Mouse (Mus musculus) CD4-positive, CD25-positive, alpha-beta regulatory T cell, adult 4 months (primary cell): ENCODE results near the gene Hoxc6. TPM values are rescaled to one million over a fixed set of nuclear protein-coding genes. Genes with fewer than 3 reads are reported as not detected.

Source experiments
- ATAC-seq: one replicate; pipeline ENCODE4 v1.8.0; 2017
- polyA plus RNA-seq, 2 experiments: library from polyadenylated mRNA; unstranded; fragments of 100-300 nt; shearing (Covaris generic); gene quantifications; one replicate each; pipeline ENCODE4 v1.2.1; 2017

Gene Hoxc6
- polyA plus RNA-seq, 2 experiments from 2014 or later, result not detected

GRCm38 (mm10) chr15:103040601-103041000, 42.5 kb downstream of the Hoxc6 start:
- no peak for ATAC-seq

DNA sequence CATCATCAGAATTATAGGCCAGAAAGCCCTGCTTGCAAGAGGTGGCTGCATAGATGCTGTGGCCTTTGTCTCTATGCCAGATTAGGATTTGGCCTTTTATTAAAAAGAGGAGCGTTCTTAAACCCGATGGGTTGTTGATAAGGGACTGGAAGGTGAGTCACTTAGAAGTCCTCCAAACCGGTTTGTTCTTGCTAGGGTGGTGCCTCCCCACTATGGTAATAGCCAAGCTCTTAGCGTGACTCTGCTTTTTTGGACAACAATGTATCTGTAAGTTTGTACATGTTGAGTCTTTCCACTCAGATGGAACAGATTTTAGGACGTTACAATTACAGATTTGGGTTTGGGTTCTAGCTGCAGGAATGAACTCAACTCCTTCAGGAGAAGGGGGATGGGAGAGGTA, 43.6 kb downstream of the Hoxc6 start:
- ATAC-seq, result no peak

- ATAC-seq, result no peak
These were observed 44.2 kb downstream of the Hoxc6 start for GRCm38 (mm10) chr15:103042209-103042608.

- no peak for ATAC-seq
These were observed 53.6 kb downstream of the Hoxc6 start for GRCm38 (mm10) chr15:103051670-103052069.

- no peak for ATAC-seq
These were observed 55.2 kb downstream of the Hoxc6 start for GRCm38 (mm10) chr15:103053210-103053609.

- no peak for ATAC-seq
These were observed 58.3 kb downstream of the Hoxc6 start for GRCm38 (mm10) chr15:103056396-103056795.

GRCm38 (mm10) chr15:103058715-103059114, 60.7 kb downstream of the Hoxc6 start:
- no peak for ATAC-seq

DNA sequence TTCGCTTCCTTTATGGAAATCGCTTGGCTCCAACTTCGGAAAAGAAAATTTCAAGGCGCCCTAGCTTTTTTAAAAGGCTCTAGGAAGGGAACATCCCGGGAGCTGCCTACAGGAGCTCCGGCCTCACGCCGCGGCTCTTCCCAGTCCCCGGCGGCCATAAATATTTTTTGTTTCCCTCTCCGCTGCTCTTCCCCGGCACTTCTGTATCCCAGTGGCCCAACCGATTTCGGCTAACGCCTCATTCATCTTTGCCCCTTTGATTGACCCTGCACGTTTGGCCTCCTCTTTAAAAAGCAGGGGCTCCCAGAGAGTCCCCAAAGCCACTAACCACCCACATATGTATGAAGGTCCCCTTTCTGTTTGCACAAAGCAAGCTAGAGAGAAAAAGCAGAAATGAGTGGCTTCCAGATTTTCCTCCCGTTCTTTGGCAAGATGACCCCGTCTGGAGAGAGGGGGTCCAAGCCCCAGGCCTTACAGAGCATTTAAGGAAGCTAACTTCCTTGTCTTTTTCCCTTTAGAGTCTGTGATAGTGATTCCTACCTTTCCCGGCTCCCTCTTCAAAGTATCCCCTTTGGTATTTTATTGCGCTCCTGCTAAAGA, 61.4 kb downstream of the Hoxc6 start:
- ATAC-seq, result no peak

DNA sequence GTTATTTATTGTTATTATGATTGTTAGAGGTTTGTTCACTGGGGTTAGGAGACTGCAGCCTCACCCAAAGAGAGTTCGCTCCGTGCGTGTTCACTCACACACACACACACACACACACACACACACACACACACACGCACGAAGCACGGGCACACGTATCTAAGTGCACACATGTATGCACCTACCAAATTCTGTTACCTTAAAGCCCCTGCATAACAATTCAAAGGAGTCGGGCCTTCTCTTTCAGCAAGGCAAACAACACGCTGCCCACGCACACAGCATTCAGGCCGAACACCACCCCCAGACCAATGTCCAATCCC, 61.9 kb downstream of the Hoxc6 start:
- ATAC-seq, result no peak

DNA sequence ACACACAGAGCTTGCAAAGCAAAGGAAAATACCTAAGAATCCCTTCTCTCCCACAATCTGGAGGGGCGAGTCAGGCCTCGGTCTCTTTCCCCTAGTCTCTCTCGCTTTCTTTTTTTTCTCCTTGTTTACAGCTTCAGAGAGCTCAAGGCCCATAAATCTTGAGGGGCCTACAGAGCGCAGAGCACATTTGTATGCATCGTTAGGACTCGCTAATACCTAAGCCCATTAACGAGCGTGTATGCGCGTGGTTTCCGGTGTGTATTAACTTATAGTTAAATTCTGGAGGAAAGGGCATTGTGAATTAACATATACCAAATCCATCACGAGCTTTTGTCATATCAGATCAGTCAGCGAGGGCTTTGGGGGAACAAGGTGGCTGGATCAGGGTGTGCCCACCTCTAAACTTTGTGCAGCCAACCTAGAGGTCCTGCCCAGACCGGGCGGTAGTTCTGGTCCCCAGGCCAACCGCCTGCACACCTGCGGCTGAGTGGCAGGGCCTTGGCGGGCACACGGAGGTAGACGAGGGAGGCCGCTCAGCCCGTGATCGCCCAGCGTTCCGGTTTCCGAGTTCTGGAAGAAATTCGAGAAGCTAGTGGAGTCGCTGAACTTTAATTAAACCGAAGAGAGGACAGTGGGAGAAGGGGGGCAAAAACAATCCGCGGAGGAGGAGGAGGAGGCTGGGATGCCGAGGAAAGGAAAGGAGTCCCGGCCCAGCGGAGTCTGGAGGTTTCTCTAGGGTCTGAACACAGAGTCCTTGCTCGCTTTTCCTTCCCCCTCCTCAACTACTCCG, 62.5 kb downstream of the Hoxc6 start:
- ATAC-seq, result no peak

DNA sequence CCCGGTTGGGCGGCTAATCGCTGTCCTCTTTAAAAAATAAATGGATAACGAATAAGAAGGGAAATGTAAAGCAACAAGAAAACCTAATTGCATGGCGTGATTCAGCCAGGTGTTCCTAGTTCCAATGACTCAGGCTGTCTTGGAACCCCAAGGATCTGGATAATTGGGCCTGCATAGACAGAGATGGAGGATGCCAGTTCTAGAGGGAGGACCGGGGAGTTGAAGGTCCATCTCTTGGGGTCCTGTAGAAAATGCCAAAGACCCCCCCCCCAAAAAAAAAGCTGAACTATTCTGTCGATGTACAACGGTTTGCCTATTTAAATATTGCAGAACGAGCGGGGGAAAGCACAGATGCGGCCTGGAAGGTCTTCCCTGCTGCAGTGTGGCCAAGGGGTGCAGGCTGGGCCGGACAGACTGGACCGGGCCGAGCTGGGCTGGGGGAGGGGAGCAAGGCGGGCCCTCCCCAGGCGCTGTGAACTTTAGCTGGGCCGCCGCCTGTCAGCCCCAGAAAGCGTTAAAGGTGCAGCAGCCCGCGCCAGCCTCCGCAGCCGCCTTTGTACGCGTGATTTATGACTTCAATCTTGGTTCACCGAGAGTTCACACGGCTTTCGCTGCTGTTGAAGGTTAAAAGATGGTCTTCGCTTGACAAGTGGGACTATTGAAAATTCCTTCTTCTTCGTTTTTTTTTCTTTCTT, 63.2 kb downstream of the Hoxc6 start:
- ATAC-seq, result no peak

Other genes starting within 250 kb of the Hoxc6 start
- not detected for gene Hoxc13, start 77.2 kb upstream of the Hoxc6 start, polyA plus RNA-seq
- gene Hoxc12, start 61.5 kb upstream of the Hoxc6 start, polyA plus RNA-seq, result not detected
- gene Hoxc11, start 43.8 kb upstream of the Hoxc6 start, polyA plus RNA-seq, result not detected
- not detected for gene Hoxc10, start 31.5 kb upstream of the Hoxc6 start, polyA plus RNA-seq
- not detected for gene Hoxc5, start 30.8 kb upstream of the Hoxc6 start, polyA plus RNA-seq
- gene Hoxc9, start 21.8 kb upstream of the Hoxc6 start, polyA plus RNA-seq, result not detected
- gene Hoxc8, start 7.7 kb upstream of the Hoxc6 start, polyA plus RNA-seq, result under 1 TPM in 1 of 2 experiments, not detected in 1; 0.43 TPM
- gene Hoxc4, start 20.7 kb downstream of the Hoxc6 start, polyA plus RNA-seq, result not detected
- gene Smug1, start 168.8 kb downstream of the Hoxc6 start, polyA plus RNA-seq, result 1 to 10 TPM; 6.0 to 8.1 TPM
- gene Cbx5, start 241.6 kb downstream of the Hoxc6 start, polyA plus RNA-seq, result 10 to 100 TPM; 20.0 to 24.9 TPM
- gene Hnrnpa1, start 242.2 kb downstream of the Hoxc6 start, polyA plus RNA-seq, result 100 to 1,000 TPM; 322 to 361 TPM